Mouse (Mus musculus): ENCODE results near the gene Kcnj6.
"Not testable (repeated sequence)": the region's sequence is repeated elsewhere in the genome, so short reads cannot be mapped to it uniquely, and the experiment has no call there.

The Kcnj6 gene

GRCm38 (mm10) chr16:94850393-94850792 is 147.1 kb downstream of the Kcnj6 start:
- CTCF ChIA-PET: no interaction called here

GRCm38 (mm10) chr16:94845996-94846395 is 151.5 kb downstream of the Kcnj6 start:
- CTCF ChIA-PET: no interaction called here

GRCm38 (mm10) chr16:94844769-94845168 is 152.7 kb downstream of the Kcnj6 start:
- CTCF ChIA-PET: no interaction called here

- CTCF ChIA-PET: no interaction called here
Measured at GRCm38 (mm10) chr16:94839398-94839797, 158.1 kb downstream of the Kcnj6 start.

GRCm38 (mm10) chr16:94837881-94838280 is 159.6 kb downstream of the Kcnj6 start:
- CTCF ChIA-PET: no interaction called here

GRCm38 (mm10) chr16:94834502-94834901 is 163.0 kb downstream of the Kcnj6 start:
- CTCF ChIA-PET: no interaction called here

GRCm38 (mm10) chr16:94828166-94828565 is 169.3 kb downstream of the Kcnj6 start:
- CTCF ChIA-PET: no interaction called here

- CTCF ChIA-PET: no interaction called here
Measured at GRCm38 (mm10) chr16:94827092-94827585, 170.4 kb downstream of the Kcnj6 start.

- CTCF ChIA-PET: no interaction called here
Measured at GRCm38 (mm10) chr16:94825274-94825673, 172.2 kb downstream of the Kcnj6 start.

GRCm38 (mm10) chr16:94822611-94823010 is 174.9 kb downstream of the Kcnj6 start:
- CTCF ChIA-PET: no interaction called here

- CTCF ChIA-PET: no interaction called here
Measured at GRCm38 (mm10) chr16:94821610-94822009, 175.9 kb downstream of the Kcnj6 start.

- CTCF ChIA-PET: interaction anchor here (0.6 to 0.7 kb wide), 2 partner anchors 525 to 1129 kb away, joined by 3 read pairs; no protein-coding TSS in a partner anchor
Measured at GRCm38 (mm10) chr16:94816391-94816790, 181.1 kb downstream of the Kcnj6 start.

- CTCF ChIA-PET: no interaction called here
Measured at GRCm38 (mm10) chr16:94815891-94816290, 181.6 kb downstream of the Kcnj6 start.

GRCm38 (mm10) chr16:94809286-94809685 is 188.2 kb downstream of the Kcnj6 start:
- CTCF ChIA-PET: not testable (repeated sequence)

GRCm38 (mm10) chr16:94798241-94798640 is 199.3 kb downstream of the Kcnj6 start:
- CTCF ChIA-PET: no interaction called here

- CTCF ChIA-PET: no interaction called here
Measured at GRCm38 (mm10) chr16:94797366-94797765, 200.1 kb downstream of the Kcnj6 start.

GRCm38 (mm10) chr16:94793041-94793440 is 204.5 kb downstream of the Kcnj6 start:
- CTCF ChIA-PET: no interaction called here

GRCm38 (mm10) chr16:94789958-94790357 is 207.5 kb downstream of the Kcnj6 start:
- CTCF ChIA-PET: no interaction called here

- CTCF ChIA-PET: interaction anchor here (0.7 kb wide), 2 partner anchors 28 to 30 kb away, joined by 7 to 20 read pairs; no protein-coding TSS in a partner anchor
Measured at GRCm38 (mm10) chr16:94788716-94789115, 208.8 kb downstream of the Kcnj6 start.

GRCm38 (mm10) chr16:94788165-94788564 is 209.3 kb downstream of the Kcnj6 start:
- CTCF ChIA-PET: interaction anchor here (0.7 kb wide), 1 partner anchor 28 kb away, joined by 7 read pairs; no protein-coding TSS in a partner anchor

- CTCF ChIA-PET: no interaction called here
Measured at GRCm38 (mm10) chr16:94785873-94786272, 211.6 kb downstream of the Kcnj6 start.

- CTCF ChIA-PET: no interaction called here
Measured at GRCm38 (mm10) chr16:94783696-94784095, 213.8 kb downstream of the Kcnj6 start.

- CTCF ChIA-PET: no interaction called here
Measured at GRCm38 (mm10) chr16:94782110-94782946, 215.2 kb downstream of the Kcnj6 start.

GRCm38 (mm10) chr16:94773928-94774327 is 223.6 kb downstream of the Kcnj6 start:
- CTCF ChIA-PET: no interaction called here

All from spleen, embryonic (tissue).